Mouse (Mus musculus) gastrocnemius, postnatal 14 days (tissue): ENCODE measurements around the gene Gm8909. TPM values are rescaled to one million over a fixed set of nuclear protein-coding genes. Genes with fewer than 3 reads are reported as not detected.
"Not testable (repeated sequence)": the region's sequence is repeated elsewhere in the genome, so short reads cannot be mapped to it uniquely, and the experiment has no call there.

Experiments used
- DNase-seq: peaks from one replicate; pipeline ENCODE4 v3.0.0; 2021; ENCODE audit warnings: mixed read lengths
- intact Hi-C: fragments of 180-260 bp; cut with DNase I; formaldehyde crosslinking; loops from one replicate; pipeline ENCODE4 v1.15.1; 2025; ENCODE audit warnings: low total_unique reads
- total RNA-seq, 2 experiments: library from RNA; stranded (reverse); gene quantifications; 2 replicates each; pipeline ENCODE4 v1.2.3; 2021

Gene Gm8909
- total RNA-seq, 2 experiments from 2014 or later, result not detected

DNA sequence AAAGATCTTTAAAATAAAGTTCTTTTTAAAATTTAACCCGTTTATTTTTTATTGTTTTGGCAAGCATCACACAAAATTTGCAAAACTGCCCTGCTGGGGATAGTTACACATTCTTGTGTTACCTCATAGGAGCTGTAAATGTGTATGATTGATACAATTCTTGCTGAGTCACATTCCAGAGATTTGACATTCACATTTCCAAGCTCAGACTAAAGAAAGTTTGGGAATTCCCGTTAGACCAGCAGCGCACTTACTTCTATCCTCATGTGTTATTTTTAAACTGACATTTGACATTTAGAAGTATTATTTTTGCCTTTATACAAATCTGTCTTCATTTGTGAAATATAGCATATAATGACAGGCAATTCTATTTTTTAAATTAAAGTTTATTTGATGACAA, 44.2 kb downstream of the Gm8909 start:
- DNase-seq, intact Hi-C loops: not testable (repeated sequence)

DNA sequence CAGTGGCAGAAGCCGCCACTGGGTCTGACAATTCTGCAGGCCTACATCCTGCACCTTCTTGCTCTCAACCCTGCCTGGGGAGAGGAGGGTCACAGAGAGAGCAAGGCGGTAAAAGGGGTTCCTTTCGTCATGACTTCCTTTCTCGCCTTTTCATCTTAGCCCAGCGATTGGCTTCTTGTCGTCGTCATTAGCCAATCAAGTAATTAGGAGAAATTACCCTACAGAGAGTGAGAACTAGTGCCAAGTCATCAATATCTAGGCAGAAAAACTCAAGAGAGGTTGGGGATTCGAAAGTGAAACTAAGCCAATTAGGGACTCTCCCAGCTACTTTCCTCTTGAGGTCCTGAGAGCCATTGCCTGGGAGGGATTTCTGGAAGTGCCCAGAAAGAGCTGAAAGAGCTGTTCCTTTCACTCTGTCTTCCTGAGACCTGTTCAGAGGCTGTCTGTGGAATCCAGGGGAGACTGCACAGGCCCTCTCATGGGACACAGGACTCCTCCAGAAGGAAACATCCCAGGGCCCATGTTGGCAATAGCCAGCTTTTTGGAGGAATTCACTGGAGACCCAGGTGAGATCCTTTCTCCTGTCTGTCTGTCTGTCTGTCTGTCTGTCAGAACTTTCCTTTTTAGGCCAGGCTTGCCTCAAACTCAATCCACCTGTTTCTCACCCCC, 46.9 kb downstream of the Gm8909 start, which contains the start of gene Gm19684:
TSS of gene Gm19684 (plus strand) at position 327 of the 669 bp plus-strand sequence.
- DNase-seq, intact Hi-C loops: not testable (repeated sequence)

DNA sequence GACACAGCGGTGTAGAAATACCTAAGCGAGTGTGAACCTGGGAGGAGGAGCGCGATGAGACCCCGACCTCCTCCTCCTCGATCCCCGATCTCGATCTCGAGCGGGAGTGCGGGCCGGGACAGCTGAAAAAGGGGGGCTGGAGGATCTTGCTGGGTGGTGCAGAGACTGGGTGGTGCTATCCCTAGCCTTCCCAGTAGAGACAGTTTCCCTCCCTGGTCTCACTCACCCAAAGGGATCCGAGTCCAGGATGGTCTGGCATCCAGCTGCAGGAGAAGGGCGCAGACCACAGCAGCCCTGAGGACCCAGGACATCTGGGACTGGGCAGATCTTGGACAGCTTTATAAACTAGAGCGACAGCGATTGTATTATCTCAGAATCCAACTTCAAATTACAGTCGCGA, 47.5 kb downstream of the Gm8909 start:
- DNase-seq, intact Hi-C loops: not testable (repeated sequence)

DNA sequence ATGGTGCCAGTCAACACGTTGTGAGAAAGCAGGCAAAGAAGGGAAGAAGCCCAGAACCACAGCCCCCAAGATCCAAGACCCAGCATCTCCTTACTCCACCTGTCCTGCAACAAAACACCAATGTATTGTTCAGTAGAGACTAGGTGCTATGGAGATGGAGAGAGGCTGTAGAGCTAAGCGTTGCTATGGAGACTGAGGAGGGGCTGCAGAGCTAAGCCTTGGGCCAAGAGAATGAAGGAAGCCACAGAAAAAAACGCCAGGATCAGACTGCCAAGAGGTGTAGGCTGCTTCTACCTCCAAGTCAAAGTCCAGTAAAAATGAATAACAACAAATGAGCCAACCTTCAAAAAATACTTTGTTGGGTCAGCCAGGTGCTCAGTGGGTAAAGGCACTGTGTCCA, 51.8 kb downstream of the Gm8909 start:
- DNase-seq, intact Hi-C loops: not testable (repeated sequence)

Other genes with a start within 250 kb of the Gm8909 start
- gene Abcf1, start 198.8 kb downstream of the Gm8909 start, total RNA-seq, result 10 to 100 TPM; 64.1 to 66.7 TPM
- gene Gnl1, start 188.7 kb downstream of the Gm8909 start, total RNA-seq, result 10 to 100 TPM; 16.3 to 19.0 TPM
- gene Prr3, start 188.3 kb downstream of the Gm8909 start, total RNA-seq, result 1 to 10 TPM; 4.2 to 5.0 TPM
- gene H2-T24, start 148.0 kb downstream of the Gm8909 start, total RNA-seq, result under 1 TPM; 0.62 to 0.93 TPM
- 1 to 10 TPM; 6.4 to 7.7 TPM for gene H2-T23, start 135.7 kb downstream of the Gm8909 start, total RNA-seq
- 1 to 10 TPM; 5.7 to 6.3 TPM for gene H2-T22, start 125.8 kb downstream of the Gm8909 start, total RNA-seq
- not detected for gene Gm6034, start 125.6 kb downstream of the Gm8909 start, total RNA-seq
- 1 to 10 TPM in 1 of 2 experiments, under 1 TPM in 1; 0.92 to 1.0 TPM for gene Gm11127, start 110.2 kb downstream of the Gm8909 start, total RNA-seq
- gene Gm19684, start 46.9 kb downstream of the Gm8909 start, total RNA-seq, result not detected
- gene Gm7030, start 39.1 kb downstream of the Gm8909 start, total RNA-seq, result not detected
- not detected for gene H2-T3, start 21.8 kb upstream of the Gm8909 start, total RNA-seq
- gene Rpp21, start 89.5 kb upstream of the Gm8909 start, total RNA-seq, result 10 to 100 TPM; 22.5 to 23.4 TPM
- 1 to 10 TPM; 3.1 to 4.1 TPM for gene Trim39, start 103.7 kb upstream of the Gm8909 start, total RNA-seq
- gene H2-M10.2, start 118.0 kb upstream of the Gm8909 start, total RNA-seq, result not detected
- not detected for gene H2-M10.1, start 157.6 kb upstream of the Gm8909 start, total RNA-seq
- not detected for gene H2-M10.3, start 199.9 kb upstream of the Gm8909 start, total RNA-seq